Mouse (Mus musculus): ENCODE data around the gene Tmem39a. TPM values are rescaled to one million over a fixed set of nuclear protein-coding genes. Genes with fewer than 3 reads are reported as not detected.
A peak's percentile ranks its signal among the peaks of the same experiment; 100 is the strongest.

The Tmem39a gene
- polyA plus RNA-seq, 1 experiment from 2014 or later, result 105 TPM

GRCm38 (mm10) chr16:38562131-38562967, 3.9 kb downstream of the Tmem39a start:
- WGBS, result 7% methylated on average over 37 of the region's 37 CpGs
- DNase-seq (ENCODE audit: low spot score), result peak; percentile 95
- Histone ChIP-seq H3K9me3 (no peaks in the 10 kb centered on the region), H3K36me3 (peaks cover 27% of the 10 kb centered on the region), H3K4me3 (peak overlapping the region; percentile 85), H3K27ac (peak overlapping the region; percentile 94), H3K4me1 (peaks cover 6% of the 10 kb centered on the region; the same call in 1 of the 2 replicates), H3K27me3 (ENCODE audit: insufficient read depth, poor library complexity, severe bottlenecking) (peaks cover 12% of the 10 kb centered on the region; the same call in 1 of the 2 replicates)

DNA sequence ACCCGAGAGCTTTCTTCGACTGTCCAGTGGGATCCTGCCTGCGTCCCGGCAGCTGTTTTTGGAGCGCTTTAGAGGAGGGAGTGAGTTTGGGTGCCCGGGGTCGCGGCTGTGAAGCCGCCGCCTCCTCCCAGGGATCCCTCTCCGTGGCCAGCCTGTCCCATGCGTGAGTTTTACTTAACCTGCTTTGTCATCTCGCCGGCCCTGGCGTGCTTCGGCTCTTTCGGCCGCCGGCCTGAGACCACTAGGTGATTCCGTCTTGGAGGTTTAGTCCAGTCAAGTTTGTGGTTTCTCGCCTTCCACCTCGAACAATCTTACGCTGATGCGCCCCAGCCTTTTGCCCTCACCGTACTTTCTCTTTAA, 4.5 kb downstream of the Tmem39a start:
- Histone ChIP-seq H3K27ac (peak overlapping the region; percentile 94), H3K9me3 (no peaks in the 10 kb centered on the region), H3K4me1 (peaks cover 6% of the 10 kb centered on the region; the same call in 1 of the 2 replicates), H3K4me3 (peak overlapping the region; percentile 85), H3K36me3 (peaks cover 32% of the 10 kb centered on the region), H3K27me3 (ENCODE audit: insufficient read depth, poor library complexity, severe bottlenecking) (peaks cover 12% of the 10 kb centered on the region; the same call in 1 of the 2 replicates)
- no peak for DNase-seq (ENCODE audit: low spot score)
- WGBS, result under 1% methylated on average over 25 of the region's 25 CpGs

- Histone ChIP-seq H3K9me3 (no peaks in the 10 kb centered on the region), H3K36me3 (peaks cover 38% of the 10 kb centered on the region), H3K27me3 (ENCODE audit: insufficient read depth, poor library complexity, severe bottlenecking) (peaks cover 12% of the 10 kb centered on the region; the same call in 1 of the 2 replicates), H3K4me1 (peaks cover 6% of the 10 kb centered on the region; the same call in 1 of the 2 replicates), H3K27ac (peak overlapping the region; percentile 94), H3K4me3 (peak overlapping the region; percentile 85)
- DNase-seq (ENCODE audit: low spot score), result no peak
- WGBS, result 33% methylated on average over 10 of the region's 10 CpGs
Measured at GRCm38 (mm10) chr16:38563516-38563915, 5.0 kb downstream of the Tmem39a start.

GRCm38 (mm10) chr16:38568192-38568591, 9.7 kb downstream of the Tmem39a start:
- peaks cover 76% of the 10 kb centered on the region for H3K36me3 ChIP-seq
- no peak overlapping the region for H3K27ac ChIP-seq
- WGBS, result 95% methylated on average over 5 of the region's 5 CpGs
- H3K27me3 ChIP-seq (ENCODE audit: insufficient read depth, poor library complexity, severe bottlenecking), result no peaks in the 10 kb centered on the region
- H3K4me3 ChIP-seq, result no peak overlapping the region
- H3K9me3 ChIP-seq, result no peaks in the 10 kb centered on the region
- no peak for DNase-seq (ENCODE audit: low spot score)
- H3K4me1 ChIP-seq, result peaks cover 6% of the 10 kb centered on the region; the same call in 1 of the 2 replicates

GRCm38 (mm10) chr16:38571481-38571880, 13.0 kb downstream of the Tmem39a start:
- no peaks in the 10 kb centered on the region for H3K9me3 ChIP-seq
- DNase-seq (ENCODE audit: low spot score), result no peak
- H3K4me3 ChIP-seq, result no peak overlapping the region
- H3K27me3 ChIP-seq (ENCODE audit: insufficient read depth, poor library complexity, severe bottlenecking), result no peaks in the 10 kb centered on the region
- no peak overlapping the region for H3K27ac ChIP-seq
- WGBS, result 98% methylated on average over 3 of the region's 3 CpGs
- peaks cover 79% of the 10 kb centered on the region for H3K36me3 ChIP-seq
- no peaks in the 10 kb centered on the region for H3K4me1 ChIP-seq

- DNase-seq (ENCODE audit: low spot score), result no peak
- H3K4me3 ChIP-seq, result no peak overlapping the region
- H3K36me3 ChIP-seq, result peaks cover 86% of the 10 kb centered on the region
- H3K9me3 ChIP-seq, result no peaks in the 10 kb centered on the region
- H3K27me3 ChIP-seq (ENCODE audit: insufficient read depth, poor library complexity, severe bottlenecking), result no peaks in the 10 kb centered on the region
- WGBS, result 92% methylated on average over 7 of the region's 7 CpGs
- H3K4me1 ChIP-seq, result no peaks in the 10 kb centered on the region
- no peak overlapping the region for H3K27ac ChIP-seq
Measured at GRCm38 (mm10) chr16:38584761-38585160, 26.3 kb downstream of the Tmem39a start.

DNA sequence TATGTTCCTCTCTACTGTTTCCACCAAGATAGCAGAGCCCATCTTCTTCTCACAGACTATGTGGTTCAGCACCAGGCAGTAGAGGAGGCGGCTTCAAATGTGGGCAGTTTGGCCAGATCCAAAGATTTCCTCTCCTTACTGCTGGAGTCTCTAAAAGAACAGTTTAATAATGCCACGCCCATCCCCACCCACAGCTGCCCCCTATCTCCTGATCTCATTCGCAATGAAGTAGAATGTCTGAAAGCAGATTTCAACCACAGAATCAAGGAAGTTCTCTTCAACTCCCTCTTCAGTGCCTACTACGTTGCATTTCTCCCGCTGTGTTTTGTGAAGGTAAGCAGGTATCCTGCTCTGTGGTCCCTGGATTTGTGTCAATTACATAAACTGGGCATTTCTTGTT, 26.7 kb downstream of the Tmem39a start:
- no peak for DNase-seq (ENCODE audit: low spot score)
- H3K9me3 ChIP-seq, result no peaks in the 10 kb centered on the region
- no peaks in the 10 kb centered on the region for H3K4me1 ChIP-seq
- H3K4me3 ChIP-seq, result no peak overlapping the region
- H3K27me3 ChIP-seq (ENCODE audit: insufficient read depth, poor library complexity, severe bottlenecking), result no peaks in the 10 kb centered on the region
- peaks cover 87% of the 10 kb centered on the region for H3K36me3 ChIP-seq
- WGBS, result 87% methylated on average over 5 of the region's 5 CpGs
- H3K27ac ChIP-seq, result no peak overlapping the region

DNA sequence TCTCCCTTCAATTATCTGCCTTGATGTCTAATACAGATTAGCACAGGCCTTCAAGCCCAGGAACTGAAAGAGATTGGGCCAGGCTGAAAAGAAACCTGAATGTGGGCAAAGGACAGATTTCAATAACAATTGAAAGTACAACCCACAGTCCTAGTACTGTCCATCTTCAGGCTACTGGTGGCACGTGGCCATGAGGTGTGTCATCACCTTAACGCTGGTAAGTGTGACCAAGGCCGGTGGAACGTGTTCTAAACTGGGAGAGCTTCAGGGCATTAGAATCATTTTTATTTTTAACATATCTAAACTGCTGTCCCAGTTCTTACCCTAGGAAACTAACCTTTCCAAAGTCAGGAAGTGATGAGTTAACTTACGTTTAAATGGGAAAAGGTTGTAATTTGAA, 28.7 kb downstream of the Tmem39a start:
- H3K36me3 ChIP-seq, result peaks cover 94% of the 10 kb centered on the region
- H3K27me3 ChIP-seq (ENCODE audit: insufficient read depth, poor library complexity, severe bottlenecking), result no peaks in the 10 kb centered on the region
- no peak overlapping the region for H3K4me3 ChIP-seq
- 85% methylated on average over 5 of the region's 5 CpGs for WGBS
- no peak for DNase-seq (ENCODE audit: low spot score)
- H3K4me1 ChIP-seq, result no peaks in the 10 kb centered on the region
- no peaks in the 10 kb centered on the region for H3K9me3 ChIP-seq
- H3K27ac ChIP-seq, result no peak overlapping the region

- H3K27ac ChIP-seq, result no peak overlapping the region
- no peak for DNase-seq (ENCODE audit: low spot score)
- H3K4me3 ChIP-seq, result no peak overlapping the region
- H3K4me1 ChIP-seq, result no peaks in the 10 kb centered on the region
- no peaks in the 10 kb centered on the region for H3K27me3 ChIP-seq (ENCODE audit: insufficient read depth, poor library complexity, severe bottlenecking)
- peaks cover 93% of the 10 kb centered on the region for H3K36me3 ChIP-seq
- H3K9me3 ChIP-seq, result no peaks in the 10 kb centered on the region
- WGBS, result 95% methylated on average over 4 of the region's 4 CpGs
Measured at GRCm38 (mm10) chr16:38587572-38587971, 29.1 kb downstream of the Tmem39a start.

DNA sequence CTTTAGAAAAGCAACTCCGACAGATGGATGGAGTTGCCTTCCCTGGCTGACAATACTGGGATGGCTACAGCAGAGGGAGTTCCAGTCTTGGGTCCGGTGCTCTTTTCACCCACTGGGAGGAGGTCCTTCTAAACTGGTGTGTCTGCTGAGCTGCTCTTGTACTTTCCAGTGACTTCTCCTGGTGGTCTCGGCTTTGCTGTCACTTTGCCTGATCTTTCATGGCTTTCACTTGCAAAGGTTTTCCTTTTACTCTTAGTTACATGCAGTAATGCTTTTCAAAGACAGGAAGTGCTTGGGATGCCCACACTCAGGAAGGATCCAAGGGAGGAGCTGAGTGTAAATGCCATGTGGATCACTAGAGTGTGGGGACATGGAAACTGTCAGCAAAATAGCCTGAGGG, 33.0 kb downstream of the Tmem39a start:
- Histone ChIP-seq H3K9me3 (no peaks in the 10 kb centered on the region), H3K4me3 (no peak overlapping the region), H3K27ac (no peak overlapping the region), H3K36me3 (peaks cover 72% of the 10 kb centered on the region), H3K4me1 (no peaks in the 10 kb centered on the region), H3K27me3 (ENCODE audit: insufficient read depth, poor library complexity, severe bottlenecking) (no peaks in the 10 kb centered on the region)
- WGBS, result 65% methylated on average over 3 of the region's 3 CpGs
- no peak for DNase-seq (ENCODE audit: low spot score)

- H3K4me1 ChIP-seq, result no peaks in the 10 kb centered on the region
- 89% methylated on average over 12 of the region's 12 CpGs for WGBS
- peaks cover 66% of the 10 kb centered on the region for H3K36me3 ChIP-seq
- no peaks in the 10 kb centered on the region for H3K27me3 ChIP-seq (ENCODE audit: insufficient read depth, poor library complexity, severe bottlenecking)
- no peak for DNase-seq (ENCODE audit: low spot score)
- no peak overlapping the region for H3K4me3 ChIP-seq
- H3K27ac ChIP-seq, result no peak overlapping the region
- no peaks in the 10 kb centered on the region for H3K9me3 ChIP-seq
Measured at GRCm38 (mm10) chr16:38592026-38592678, 33.7 kb downstream of the Tmem39a start.

DNA sequence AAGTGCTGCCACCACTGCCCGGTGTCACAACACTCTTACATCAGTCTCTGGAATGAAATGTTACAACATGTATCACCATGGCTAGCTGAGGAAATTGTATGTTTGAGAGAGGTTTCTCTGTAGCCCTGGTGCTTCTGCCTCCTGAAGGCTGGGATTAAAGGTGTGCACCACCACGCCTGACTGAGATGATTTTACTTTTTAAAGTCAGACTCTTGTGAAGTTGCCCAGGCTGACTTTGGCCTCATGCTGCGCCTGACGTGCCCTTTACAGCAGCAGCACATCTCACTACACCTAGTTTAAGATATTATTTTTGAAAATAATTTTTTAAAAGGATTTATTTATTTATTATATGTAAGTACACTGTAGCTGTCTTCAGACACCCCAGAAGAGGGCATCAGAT, 34.4 kb downstream of the Tmem39a start:
- Histone ChIP-seq H3K9me3 (no peaks in the 10 kb centered on the region), H3K36me3 (peaks cover 61% of the 10 kb centered on the region), H3K4me3 (no peak overlapping the region), H3K27ac (no peak overlapping the region), H3K27me3 (ENCODE audit: insufficient read depth, poor library complexity, severe bottlenecking) (no peaks in the 10 kb centered on the region), H3K4me1 (no peaks in the 10 kb centered on the region)
- no peak for DNase-seq (ENCODE audit: low spot score)
- WGBS, result 86% methylated on average over 4 of the region's 4 CpGs

DNA sequence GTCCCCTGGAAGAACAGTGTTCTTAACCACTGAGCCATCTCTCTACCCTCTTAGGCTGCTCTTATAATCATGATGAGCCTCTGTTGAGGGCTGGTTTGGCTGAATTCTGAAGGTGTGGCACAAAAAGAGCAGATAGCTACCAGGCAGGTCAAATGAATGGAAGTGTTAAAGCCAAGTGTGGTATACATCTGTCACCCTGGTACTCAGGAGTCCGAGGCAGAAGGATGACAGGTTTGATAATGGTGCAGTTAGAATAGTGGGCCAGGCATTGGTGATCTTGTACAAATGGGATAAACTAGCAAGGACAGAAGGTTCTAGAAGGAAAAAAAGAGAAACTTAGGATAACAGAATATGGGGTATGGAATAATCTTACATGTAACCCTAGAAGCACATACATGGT, 35.9 kb downstream of the Tmem39a start:
- Histone ChIP-seq H3K9me3 (no peaks in the 10 kb centered on the region), H3K4me3 (no peak overlapping the region), H3K4me1 (no peaks in the 10 kb centered on the region), H3K36me3 (peaks cover 53% of the 10 kb centered on the region), H3K27me3 (ENCODE audit: insufficient read depth, poor library complexity, severe bottlenecking) (no peaks in the 10 kb centered on the region), H3K27ac (no peak overlapping the region)
- DNase-seq (ENCODE audit: low spot score), result no peak
- 58% methylated on average over 1 of the region's 1 CpGs for WGBS

Measured in heart, embryonic 10.5 days (tissue).